Mouse (Mus musculus): ENCODE data around the gene Mthfd2l.

Mthfd2l gene

DNA sequence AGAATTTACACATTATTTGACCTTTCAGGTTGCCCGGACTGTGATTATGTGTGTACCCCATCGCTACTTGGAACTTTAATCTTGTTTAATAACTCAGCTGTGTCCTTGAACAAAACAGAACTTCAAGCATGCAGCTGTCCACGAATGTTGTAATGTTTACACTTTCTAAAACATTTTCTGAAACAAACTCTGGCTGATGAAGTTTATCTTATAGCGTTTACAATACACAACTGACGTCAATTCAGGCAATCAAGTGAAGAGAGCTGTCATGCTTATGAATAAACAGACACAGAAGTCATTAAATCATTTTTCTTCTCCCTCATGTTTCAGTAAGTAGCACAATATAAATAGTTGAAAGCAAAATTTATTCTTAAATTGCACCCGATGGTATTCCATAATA, 117.1 kb downstream of the Mthfd2l start:
- no peak for DNase-seq (ENCODE audit: low read depth in 1 of 2, low spot score in 2 of 2)

DNA sequence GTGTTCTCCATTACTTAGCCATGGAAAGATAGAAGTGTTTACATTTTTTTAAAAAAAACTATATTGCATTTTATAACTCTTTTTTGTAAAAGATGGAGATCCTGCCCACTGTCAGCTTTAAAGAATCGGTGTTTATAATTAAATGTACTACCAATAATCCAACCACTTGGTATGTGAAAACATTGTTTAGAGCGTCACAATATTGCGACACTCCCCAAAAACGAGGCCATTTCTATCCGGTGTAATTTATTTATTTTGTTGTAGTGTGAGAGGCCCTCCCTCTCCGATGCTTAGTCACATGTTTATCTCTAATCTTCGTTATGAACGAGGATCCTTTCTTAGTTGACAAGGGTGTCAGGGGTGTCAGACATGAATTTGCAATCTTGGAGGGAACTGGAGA, 117.5 kb downstream of the Mthfd2l start:
- DNase-seq (ENCODE audit: low read depth in 1 of 2, low spot score in 2 of 2): no peak
